Mouse (Mus musculus) C2C12 (cell line): ENCODE results near the gene Dock3.

Source experiments
- CTCF ChIP-seq: IDR thresholded peaks from one replicate; pipeline ENCODE4 v1.5.1; 2011; ENCODE audit not compliant: control insufficient read depth, insufficient read depth, insufficient read length
- FOSL1 ChIP-seq: IDR thresholded peaks from one replicate; pipeline ENCODE4 v1.8.0; 2011; ENCODE audit warnings: mild to moderate bottlenecking, low read length; ENCODE audit not compliant: poor library complexity, insufficient read depth, severe bottlenecking
- MAX ChIP-seq: IDR thresholded peaks from one replicate; pipeline ENCODE4 v1.6.1; 2011; ENCODE audit warnings: mild to moderate bottlenecking, control low read depth
- MYOG ChIP-seq: IDR thresholded peaks from one replicate; pipeline ENCODE4 v1.6.1; 2011; ENCODE audit not compliant: control insufficient read depth, insufficient read length; ENCODE audit errors: extremely low read depth
- USF1 ChIP-seq: IDR thresholded peaks from one replicate; pipeline ENCODE4 v1.6.1; 2011; ENCODE audit warnings: low read depth, mild to moderate bottlenecking, control low read depth, moderate library complexity

- TF ChIP-seq CTCF = no peak
- no peak for TF ChIP-seq FOSL1
- no peak for TF ChIP-seq MAX
- no peak for TF ChIP-seq USF1
- TF ChIP-seq MYOG = no peak
Observed at GRCm38 (mm10) chr9:107273184-107273583, 41.5 kb upstream of the Dock3 start.
